Mouse (Mus musculus) testis, adult 2 months (tissue): ENCODE data around the gene Efcab12.

Experiments used
- CTCF ChIP-seq: fragments of 200-500 bp; IDR thresholded peaks from 2 replicates; pipeline ENCODE4 v1.5.1; 2012; ENCODE audit warnings: low read depth, mild to moderate bottlenecking, inconsistent platforms, low read length, moderate library complexity; ENCODE audit not compliant: control insufficient read depth, insufficient read depth, insufficient replicate concordance
- POLR2A ChIP-seq: fragments of 200-500 bp; IDR thresholded peaks from 2 replicates; pipeline ENCODE4 v1.6.1; 2012; ENCODE audit warnings: low read depth, mild to moderate bottlenecking, inconsistent platforms, low read length, moderate library complexity; ENCODE audit not compliant: control insufficient read depth

DNA sequence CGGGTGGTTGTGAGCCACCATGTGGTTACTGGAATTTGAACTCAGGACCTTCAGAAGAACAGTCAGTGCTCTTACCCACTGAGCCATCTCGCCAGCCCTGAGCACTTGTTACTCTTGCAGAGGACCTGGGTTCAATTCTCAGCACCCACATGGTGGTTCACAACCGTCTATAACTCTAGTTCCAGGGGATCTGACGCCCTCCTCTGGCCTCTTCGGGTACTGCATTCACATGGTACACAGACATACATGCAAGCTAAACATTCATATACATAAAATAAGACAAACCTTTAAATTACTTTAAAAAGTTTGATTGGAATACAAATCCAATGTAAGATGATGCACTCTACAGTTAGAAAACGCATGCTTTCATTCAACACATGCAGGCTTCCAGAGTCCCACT lies 66.0 kb downstream of the Efcab12 start:
- TF ChIP-seq CTCF (peak; percentile 28; the same call in 1 of the 2 replicates), POLR2A (no peak)
